Mouse (Mus musculus): Measurements from ENCODE around the gene Mecom.
"Not testable (repeated sequence)": the region's sequence is repeated elsewhere in the genome, so short reads cannot be mapped to it uniquely, and the experiment has no call there.

Mecom gene

GRCm38 (mm10) chr3:30246431-30247041, 301.3 kb downstream of the Mecom start:
- peak; percentile 41 to 53 for DNase-seq

GRCm38 (mm10) chr3:30245950-30246349, 301.9 kb downstream of the Mecom start:
- no peak for DNase-seq

GRCm38 (mm10) chr3:30244401-30244871, 303.4 kb downstream of the Mecom start:
- DNase-seq: peak in 1 of 2 experiments; percentile 3

- DNase-seq: no peak
Observed at GRCm38 (mm10) chr3:30243776-30244275, 304.0 kb downstream of the Mecom start.

GRCm38 (mm10) chr3:30239416-30239815, 308.4 kb downstream of the Mecom start:
- DNase-seq: no peak

- no peak for DNase-seq
Observed at GRCm38 (mm10) chr3:30237493-30237892, 310.3 kb downstream of the Mecom start.

- no peak for DNase-seq
Observed at GRCm38 (mm10) chr3:30234018-30234417, 313.8 kb downstream of the Mecom start.

GRCm38 (mm10) chr3:30227964-30228670, 319.7 kb downstream of the Mecom start:
- DNase-seq: no peak

GRCm38 (mm10) chr3:30226928-30227370, 320.9 kb downstream of the Mecom start:
- peak; percentile 61 to 79 for DNase-seq

GRCm38 (mm10) chr3:30225200-30225599, 322.6 kb downstream of the Mecom start:
- not testable (repeated sequence) for DNase-seq

GRCm38 (mm10) chr3:30220701-30221412, 327.0 kb downstream of the Mecom start:
- DNase-seq: no peak

GRCm38 (mm10) chr3:30219891-30220290, 327.9 kb downstream of the Mecom start:
- DNase-seq: no peak

GRCm38 (mm10) chr3:30219190-30219884, 328.5 kb downstream of the Mecom start:
- DNase-seq: no peak

- DNase-seq: no peak
Observed at GRCm38 (mm10) chr3:30214607-30215006, 333.2 kb downstream of the Mecom start.

- no peak for DNase-seq
Observed at GRCm38 (mm10) chr3:30213540-30214170, 334.2 kb downstream of the Mecom start.

GRCm38 (mm10) chr3:30212802-30213201, 335.0 kb downstream of the Mecom start:
- no peak for DNase-seq

- DNase-seq: peak in 1 of 2 experiments; percentile 30
Observed at GRCm38 (mm10) chr3:30209131-30209530, 338.7 kb downstream of the Mecom start.

GRCm38 (mm10) chr3:30207886-30208285, 339.9 kb downstream of the Mecom start:
- DNase-seq: no peak

- no peak for DNase-seq
Observed at GRCm38 (mm10) chr3:30207431-30207830, 340.4 kb downstream of the Mecom start.

GRCm38 (mm10) chr3:30206123-30206522, 341.7 kb downstream of the Mecom start:
- DNase-seq: no peak

GRCm38 (mm10) chr3:30203764-30204163, 344.0 kb downstream of the Mecom start:
- no peak for DNase-seq

- DNase-seq: no peak
Observed at GRCm38 (mm10) chr3:30198854-30199253, 349.0 kb downstream of the Mecom start.

Measured in kidney, postnatal 36 days (tissue).